Mouse (Mus musculus) liver, adult 2 months (tissue): Measurements from ENCODE around the gene D11Wsu47e.

Experiments
- CTCF ChIP-seq: fragments of 200-500 bp; IDR thresholded peaks from 2 replicates; pipeline ENCODE4 v1.5.1; 2011; ENCODE audit warnings: low read depth, low read length, control low read depth
- POLR2A ChIP-seq: fragments of 200-500 bp; IDR thresholded peaks from 2 replicates; pipeline ENCODE4 v1.6.1; 2011; ENCODE audit warnings: low read length, control low read depth; ENCODE audit not compliant: insufficient read depth; ENCODE audit errors: extremely low read depth

GRCm38 (mm10) chr11:113651907-113652273 lies 32.3 kb upstream of the D11Wsu47e start:
- TF ChIP-seq POLR2A = no peak
- TF ChIP-seq CTCF = peak; percentile 24; the same call in 1 of the 2 replicates
